Mouse (Mus musculus): ENCODE measurements around the gene Emd.
"Not testable (repeated sequence)": the region's sequence is repeated elsewhere in the genome, so short reads cannot be mapped to it uniquely, and the experiment has no call there.

Gene Emd

GRCm38 (mm10) chrX:74254153-74254887 lies at the start of gene Emd:
Gene Emd (plus strand): TSS chrX:74254687.
- peak; percentile 92 for DNase-seq (ENCODE audit: low read depth, low spot score)

- no peak for DNase-seq (ENCODE audit: low read depth, low spot score)
These were observed 36.0 kb upstream of the Emd start for GRCm38 (mm10) chrX:74218496-74218895.

GRCm38 (mm10) chrX:74219449-74219848 lies 35.0 kb upstream of the Emd start:
- DNase-seq (ENCODE audit: low read depth, low spot score) = no peak

- DNase-seq (ENCODE audit: low read depth, low spot score) = not testable (repeated sequence)
These were observed 34.4 kb upstream of the Emd start for GRCm38 (mm10) chrX:74220099-74220498.

GRCm38 (mm10) chrX:74230038-74230437 lies 24.4 kb upstream of the Emd start:
- DNase-seq (ENCODE audit: low read depth, low spot score) = no peak

- DNase-seq (ENCODE audit: low read depth, low spot score) = no peak
These were observed 21.3 kb upstream of the Emd start for GRCm38 (mm10) chrX:74233196-74233595.

- no peak for DNase-seq (ENCODE audit: low read depth, low spot score)
These were observed 14.2 kb upstream of the Emd start for GRCm38 (mm10) chrX:74240332-74240731.

- DNase-seq (ENCODE audit: low read depth, low spot score) = no peak
These were observed 11.1 kb upstream of the Emd start for GRCm38 (mm10) chrX:74243396-74243795.

- peak; percentile 72 for DNase-seq (ENCODE audit: low read depth, low spot score)
These were observed 10.7 kb upstream of the Emd start for GRCm38 (mm10) chrX:74243807-74244206.

GRCm38 (mm10) chrX:74244614-74245083 lies 9.8 kb upstream of the Emd start:
- no peak for DNase-seq (ENCODE audit: low read depth, low spot score)

GRCm38 (mm10) chrX:74245107-74245506 lies 9.4 kb upstream of the Emd start:
- no peak for DNase-seq (ENCODE audit: low read depth, low spot score)

- DNase-seq (ENCODE audit: low read depth, low spot score) = peak; percentile 75
These were observed 8.8 kb upstream of the Emd start for GRCm38 (mm10) chrX:74245687-74246086.

- DNase-seq (ENCODE audit: low read depth, low spot score) = peak; percentile 90
These were observed 8.2 kb upstream of the Emd start for GRCm38 (mm10) chrX:74246213-74246681.

GRCm38 (mm10) chrX:74246693-74247092 lies 7.8 kb upstream of the Emd start:
- DNase-seq (ENCODE audit: low read depth, low spot score) = no peak

- peak; percentile 69 for DNase-seq (ENCODE audit: low read depth, low spot score)
These were observed 5.8 kb upstream of the Emd start for GRCm38 (mm10) chrX:74248651-74249050.

GRCm38 (mm10) chrX:74249615-74250014 lies 4.9 kb upstream of the Emd start, which contains the start of gene Flna:
Gene Flna (minus strand): TSS chrX:74249820.
- peak; percentile 64 for DNase-seq (ENCODE audit: low read depth, low spot score)

- DNase-seq (ENCODE audit: low read depth, low spot score) = no peak
These were observed 540 bp downstream of the Emd start for GRCm38 (mm10) chrX:74254888-74255565.

GRCm38 (mm10) chrX:74257746-74258145 lies 3.3 kb downstream of the Emd start:
- DNase-seq (ENCODE audit: low read depth, low spot score) = no peak

- no peak for DNase-seq (ENCODE audit: low read depth, low spot score)
These were observed 15.2 kb downstream of the Emd start for GRCm38 (mm10) chrX:74269736-74270061.

GRCm38 (mm10) chrX:74270062-74270901 lies 15.8 kb downstream of the Emd start, which contains the start of gene Rpl10:
Gene Rpl10 (plus strand): TSS chrX:74270812.
- DNase-seq (ENCODE audit: low read depth, low spot score) = peak; percentile 95

GRCm38 (mm10) chrX:74270902-74271551 lies 16.5 kb downstream of the Emd start:
- DNase-seq (ENCODE audit: low read depth, low spot score) = peak; percentile 54

Data from A20 (cell line).